Mouse (Mus musculus) testis, postnatal 14 days (tissue): Measurements from ENCODE around the gene 4930469K13Rik.

ENCODE experiments used
- DNase-seq: peaks from one replicate; pipeline ENCODE4 v3.0.0; 2021; ENCODE audit warnings: low spot score

4930469K13Rik gene

GRCm38 (mm10) chr11:34078581-34078980 is 19.8 kb downstream of the 4930469K13Rik start:
- no peak for DNase-seq

- DNase-seq: no peak
Observed at GRCm38 (mm10) chr11:34077870-34078269, 20.5 kb downstream of the 4930469K13Rik start.

- peak; percentile 53 for DNase-seq
Observed at GRCm38 (mm10) chr11:34073776-34074175, 24.6 kb downstream of the 4930469K13Rik start.

- no peak for DNase-seq
Observed at GRCm38 (mm10) chr11:34072309-34072708, 26.0 kb downstream of the 4930469K13Rik start.

- DNase-seq: no peak
Observed at GRCm38 (mm10) chr11:34070596-34070995, 27.8 kb downstream of the 4930469K13Rik start.

GRCm38 (mm10) chr11:34063702-34064485 is 34.5 kb downstream of the 4930469K13Rik start:
- DNase-seq: no peak

GRCm38 (mm10) chr11:34063257-34063656 is 35.1 kb downstream of the 4930469K13Rik start:
- no peak for DNase-seq

- DNase-seq: no peak
Observed at GRCm38 (mm10) chr11:34061740-34062139, 36.6 kb downstream of the 4930469K13Rik start.

- no peak for DNase-seq
Observed at GRCm38 (mm10) chr11:34058960-34059359, 39.4 kb downstream of the 4930469K13Rik start.

GRCm38 (mm10) chr11:34058332-34058731 is 40.0 kb downstream of the 4930469K13Rik start:
- DNase-seq: no peak

GRCm38 (mm10) chr11:34056715-34057114 is 41.6 kb downstream of the 4930469K13Rik start:
- no peak for DNase-seq

- DNase-seq: no peak
Observed at GRCm38 (mm10) chr11:34054031-34054727, 44.2 kb downstream of the 4930469K13Rik start.

- DNase-seq: no peak
Observed at GRCm38 (mm10) chr11:34053031-34053818, 45.1 kb downstream of the 4930469K13Rik start.

- DNase-seq: no peak
Observed at GRCm38 (mm10) chr11:34050643-34051042, 47.7 kb downstream of the 4930469K13Rik start.

- no peak for DNase-seq
Observed at GRCm38 (mm10) chr11:34050063-34050462, 48.3 kb downstream of the 4930469K13Rik start.

- no peak for DNase-seq
Observed at GRCm38 (mm10) chr11:34049125-34049379, 49.3 kb downstream of the 4930469K13Rik start.

GRCm38 (mm10) chr11:34048375-34049124 is 49.8 kb downstream of the 4930469K13Rik start:
- no peak for DNase-seq

- DNase-seq: no peak
Observed at GRCm38 (mm10) chr11:34047542-34047937, 50.8 kb downstream of the 4930469K13Rik start.

GRCm38 (mm10) chr11:34046767-34047541 is 51.4 kb downstream of the 4930469K13Rik start, which contains the start of gene Lcp2:
Gene Lcp2, plus strand, starts transcription at chr11:34046920.
- no peak for DNase-seq

GRCm38 (mm10) chr11:34042808-34043207 is 55.5 kb downstream of the 4930469K13Rik start:
- no peak for DNase-seq

- no peak for DNase-seq
Observed at GRCm38 (mm10) chr11:34040061-34040460, 58.3 kb downstream of the 4930469K13Rik start.
